Mouse (Mus musculus) kidney, postnatal 25 days (tissue): Measurements from ENCODE around the gene Kcnip3.

ENCODE experiments used
- DNase-seq, 2 experiments: peaks; one replicate each; pipeline ENCODE4 v3.0.0; 2021; ENCODE audit warnings: mixed read lengths in 2 of 2

The Kcnip3 gene

GRCm38 (mm10) chr2:127522006-127522441, at the start of gene Kcnip3:
Gene Kcnip3, minus strand, starts transcription at chr2:127522094.
- DNase-seq, result no peak

GRCm38 (mm10) chr2:127559070-127559966, 37.4 kb upstream of the Kcnip3 start:
- DNase-seq, result peak; percentile 81 to 89

GRCm38 (mm10) chr2:127551078-127551477, 29.2 kb upstream of the Kcnip3 start:
- DNase-seq, result peak; percentile 22 to 40

GRCm38 (mm10) chr2:127550446-127550845, 28.6 kb upstream of the Kcnip3 start:
- no peak for DNase-seq

DNA sequence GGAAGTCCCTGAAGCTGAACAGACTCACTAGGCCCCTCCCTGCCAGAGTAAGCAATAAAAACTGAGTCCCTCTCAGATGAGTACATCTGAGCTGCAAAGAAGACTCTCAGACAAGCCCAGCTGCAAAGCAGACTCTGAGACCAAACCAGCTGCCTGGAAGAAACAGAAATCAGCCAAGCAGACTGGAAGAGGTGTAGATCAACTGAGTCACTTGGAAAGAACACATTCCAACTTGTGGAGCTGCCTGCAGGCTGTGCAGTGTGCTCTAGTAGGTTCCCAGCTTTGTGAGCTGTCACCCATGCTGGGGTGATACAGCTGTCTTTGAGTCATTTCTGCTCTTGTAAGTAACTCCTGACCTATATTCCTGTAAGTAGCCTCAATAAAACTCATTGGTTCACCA, 27.8 kb upstream of the Kcnip3 start:
- no peak for DNase-seq

- DNase-seq, result no peak
These were observed 26.6 kb upstream of the Kcnip3 start for GRCm38 (mm10) chr2:127548342-127549074.

- no peak for DNase-seq
These were observed 19.8 kb upstream of the Kcnip3 start for GRCm38 (mm10) chr2:127541697-127542096.

DNA sequence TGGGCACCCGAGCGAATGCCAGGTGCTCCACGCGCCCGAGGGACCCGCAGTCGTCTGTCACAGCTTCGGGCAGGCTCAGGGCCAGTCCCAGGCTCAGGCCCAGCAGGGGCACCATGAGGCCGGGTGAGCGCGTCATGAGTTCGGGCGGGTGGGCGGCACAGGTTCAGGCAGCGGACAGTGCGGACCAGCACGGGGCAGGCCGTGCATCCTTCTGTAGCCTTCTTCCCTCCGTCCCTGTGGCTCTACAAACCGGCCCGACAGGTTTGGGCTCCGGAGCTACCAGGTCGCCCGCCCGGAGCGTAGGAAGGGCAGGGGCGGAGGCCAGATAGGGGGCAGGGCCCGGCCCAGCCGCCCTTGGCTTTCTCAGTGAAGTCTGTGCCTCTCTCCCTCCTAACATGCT, 19.3 kb upstream of the Kcnip3 start, which contains the start of gene Prom2:
TSS of gene Prom2 (minus strand) at position 283 of the 400 bp plus-strand sequence.
- DNase-seq, result peak; percentile 54 to 81

DNA sequence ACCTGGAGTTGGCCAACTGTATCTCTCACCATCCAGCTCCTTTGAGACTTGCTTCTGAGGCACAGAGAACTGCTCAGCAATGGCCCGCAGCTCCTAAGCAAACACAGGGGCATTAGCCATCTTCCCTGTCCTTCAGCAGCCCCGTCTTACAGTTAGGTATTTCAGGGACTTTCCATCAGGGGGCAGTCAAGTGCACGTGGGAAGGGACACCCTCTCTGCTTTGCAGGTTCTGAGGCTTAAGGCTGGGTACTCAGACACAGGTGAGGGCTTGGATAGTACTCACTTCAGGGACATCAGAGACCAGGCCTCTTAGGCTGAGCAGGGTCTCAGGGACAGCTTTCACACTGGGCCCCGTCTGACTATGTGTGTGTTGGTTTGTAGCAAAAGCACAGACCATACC, 17.6 kb upstream of the Kcnip3 start:
- DNase-seq, result peak in 1 of 2 experiments; percentile 28

GRCm38 (mm10) chr2:127537548-127537947, 15.7 kb upstream of the Kcnip3 start:
- DNase-seq, result no peak

DNA sequence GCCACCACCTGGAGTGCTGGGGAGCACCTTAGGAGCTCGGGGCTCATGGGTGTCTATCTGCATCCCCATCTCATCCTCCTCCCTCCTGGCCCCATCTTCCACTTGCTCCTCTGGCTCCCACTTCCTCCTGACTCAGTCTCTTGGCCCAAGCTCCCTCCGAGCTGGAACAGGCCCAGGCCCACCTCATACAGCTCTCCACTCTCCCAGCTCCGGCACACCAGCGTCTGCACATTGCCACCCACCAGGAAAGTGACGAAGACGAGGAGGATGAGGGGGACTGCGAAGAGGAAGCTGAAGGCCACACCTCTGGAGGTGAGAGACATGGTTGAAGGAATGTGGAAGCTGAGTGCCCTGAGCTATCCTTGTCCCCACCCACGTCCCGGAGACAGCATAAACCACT, 13.5 kb upstream of the Kcnip3 start:
- no peak for DNase-seq

- DNase-seq, result peak in 1 of 2 experiments; percentile 20
These were observed 10.5 kb upstream of the Kcnip3 start for GRCm38 (mm10) chr2:127532379-127532778.

DNA sequence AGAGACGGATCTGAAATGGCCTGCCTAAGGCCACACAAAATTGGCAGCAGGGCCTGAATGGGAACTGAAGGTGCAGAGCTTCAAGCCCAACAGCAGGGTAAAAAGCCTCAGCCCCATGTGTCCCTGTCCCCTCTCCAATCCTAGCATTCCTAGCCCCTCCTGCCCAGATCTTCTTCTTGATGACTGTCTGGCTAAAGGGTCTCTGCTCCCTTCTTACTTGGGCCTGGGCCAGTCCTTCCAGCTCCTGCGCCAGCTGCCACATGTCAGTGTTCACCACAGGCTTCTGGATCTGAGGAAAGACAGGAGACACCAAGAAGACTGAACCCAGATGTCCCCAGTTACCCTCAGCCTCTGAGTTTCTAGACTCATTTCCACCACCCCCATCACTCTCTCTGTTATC, 9.7 kb upstream of the Kcnip3 start:
- no peak for DNase-seq

- DNase-seq, result no peak
These were observed 8.5 kb upstream of the Kcnip3 start for GRCm38 (mm10) chr2:127530418-127530817.

- no peak for DNase-seq
These were observed 3.3 kb upstream of the Kcnip3 start for GRCm38 (mm10) chr2:127525004-127525775.

GRCm38 (mm10) chr2:127523950-127524729, 2.2 kb upstream of the Kcnip3 start:
- DNase-seq, result no peak

DNA sequence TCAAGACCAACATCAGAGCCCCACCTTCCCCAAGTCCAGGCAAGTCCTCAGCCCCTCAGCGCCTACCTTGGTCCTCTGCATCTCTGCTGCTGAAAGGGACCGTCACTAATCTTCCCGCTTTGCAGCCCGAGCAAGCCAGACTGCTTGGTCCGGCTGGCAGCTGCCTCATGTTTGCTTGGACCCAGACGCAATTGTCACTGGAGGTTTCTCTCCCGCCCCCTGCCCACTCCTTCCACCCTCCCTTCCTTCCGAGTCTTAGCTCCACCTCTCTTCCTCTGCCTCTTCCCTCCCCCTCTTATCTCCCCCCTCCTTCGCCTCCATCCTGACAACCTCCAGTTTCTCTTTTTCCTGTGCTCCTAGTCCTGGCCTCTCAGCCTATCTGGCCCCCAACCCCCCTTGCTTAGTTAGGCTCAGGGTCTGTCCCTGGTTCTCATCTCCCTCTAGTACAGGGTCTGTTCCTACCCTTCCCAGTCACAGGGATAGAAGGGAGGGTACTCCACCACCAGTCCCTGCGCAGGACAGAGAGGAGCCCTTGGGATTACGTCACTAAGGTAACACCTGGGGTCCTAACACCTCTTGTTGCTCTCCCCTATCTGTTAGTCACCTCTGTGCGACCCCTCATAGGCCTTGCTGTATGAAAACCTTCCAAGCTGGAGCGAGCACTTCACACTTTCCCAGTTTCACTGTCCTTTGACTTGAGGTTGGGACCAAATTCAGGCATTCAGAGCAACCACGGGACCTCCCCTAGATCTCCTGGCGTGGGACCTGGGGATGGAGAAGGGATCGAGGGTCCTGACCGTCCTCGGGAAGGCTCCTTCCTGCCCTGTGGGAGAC, 505 bp downstream of the Kcnip3 start:
- DNase-seq, result no peak

GRCm38 (mm10) chr2:127520123-127520522, 1.8 kb downstream of the Kcnip3 start:
- DNase-seq, result no peak

DNA sequence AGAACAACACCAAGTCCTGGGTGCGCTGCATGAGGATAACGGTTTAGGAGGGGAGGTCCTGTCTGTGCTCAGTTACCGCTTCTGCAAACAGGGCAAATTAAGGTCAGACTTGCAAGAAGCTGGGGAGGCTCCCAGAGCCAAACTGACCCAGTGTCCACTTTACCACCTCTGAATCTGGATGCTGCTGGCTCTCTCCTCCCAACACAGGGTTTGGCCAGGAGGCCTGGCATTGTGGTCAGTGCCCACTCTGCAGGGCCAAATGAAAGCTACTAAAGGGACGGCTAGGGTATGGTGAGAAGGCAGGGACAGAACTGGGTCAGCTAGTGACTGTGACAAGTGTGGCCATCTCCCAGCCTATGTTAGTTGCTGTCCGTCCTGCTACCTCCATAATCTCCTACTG, 2.6 kb downstream of the Kcnip3 start:
- no peak for DNase-seq

GRCm38 (mm10) chr2:127518831-127519230, 3.1 kb downstream of the Kcnip3 start:
- no peak for DNase-seq

DNA sequence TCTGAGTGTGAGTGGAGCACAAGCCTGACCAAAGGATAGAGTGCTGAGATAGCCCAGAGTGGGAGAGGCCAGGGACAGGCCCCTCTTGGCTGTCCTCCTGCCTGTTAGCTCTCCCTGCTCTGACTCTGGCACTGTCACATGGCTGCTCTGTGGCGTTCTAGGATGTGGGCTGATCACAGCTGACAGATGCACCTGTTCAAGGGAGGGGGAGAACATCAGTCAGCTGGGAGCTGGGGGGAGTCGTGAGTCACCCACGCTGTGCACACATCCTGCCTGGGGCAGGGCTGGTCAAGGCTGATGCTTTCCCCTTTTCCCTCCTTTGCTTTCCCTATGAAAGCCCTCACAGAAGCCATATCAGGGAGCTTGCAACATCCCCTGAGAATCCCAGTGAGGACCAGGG, 3.6 kb downstream of the Kcnip3 start:
- no peak for DNase-seq
